Mouse (Mus musculus): ENCODE measurements at regions not wholly inside any gene's neighbourhood (a gene's known extent, or its start where the extent isn't known, plus 50 kb on each side); places are given as distances from the start of the nearest gene placed in this dataset.

DNA sequence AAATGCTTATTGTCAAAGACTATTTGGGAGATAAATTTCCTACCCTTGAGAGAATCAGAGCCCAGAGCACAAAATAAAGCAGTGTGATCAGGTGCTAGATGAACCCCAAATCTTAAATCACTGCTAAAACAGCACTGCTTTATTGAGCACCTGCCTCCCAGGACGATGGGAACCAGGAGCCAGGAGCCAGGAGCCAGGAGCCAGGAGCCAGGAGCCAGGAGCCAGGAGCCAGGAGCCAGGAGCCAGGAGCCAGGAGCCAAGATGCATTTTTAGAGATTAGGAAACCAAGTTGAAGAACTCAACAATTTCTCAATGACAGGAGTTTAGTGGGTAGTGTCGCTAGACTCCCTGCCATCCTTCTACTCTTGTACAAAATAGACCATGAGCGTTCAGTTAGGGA, 1396.9 kb downstream of the Gsdmc2 start:
- TF ChIP-seq CTCF (IDR thresholded peaks at IDR 0.05; ENCODE audit: extremely low read depth, insufficient read depth, insufficient read length, insufficient replicate concordance): no peak
- TF ChIP-seq POLR2A (IDR thresholded peaks at IDR 0.05; ENCODE audit: low read depth, low read length): no peak

Data from spleen, adult 2 months (tissue).